In genomic region chr13:72241919-72242318, GRCm38 (mm10) we compare ENCODE assay signal across 21 mouse cellular contexts.
DNase-seq lines count a peak whose midpoint lies in the region; ATAC-seq and TF ChIP-seq lines count a peak whose summit lies in the region.
"Had no signal": no experiment of that assay in that cellular context is flagged by ENCODE, and none has a peak within 500 bp of the region (broad histone marks: within the 10 kb centered on the region; RNA-seq: fewer than 3 reads in every experiment).

No protein-coding gene starts in this region.

- no peaks in the 10 kb centered on the region for H3K9me3 ChIP-seq in kidney, embryonic 14.5 days (ENCODE audit: control insufficient read depth, low read length)
- H3K9me3 ChIP-seq in kidney, embryonic 16.5 days (ENCODE audit: low read length) = no peaks in the 10 kb centered on the region
- H3K9me3 ChIP-seq in embryonic facial prominence, embryonic 14.5 days (ENCODE audit: control insufficient read depth, low read length) = no peaks in the 10 kb centered on the region
- H3K9me3 ChIP-seq: embryonic facial prominence, embryonic 12.5 days; forebrain, embryonic 13.5 days; forebrain, embryonic 15.5 days had no signal

- H3K4me3 ChIP-seq in kidney, embryonic 14.5 days (ENCODE audit: low read length) = no peak overlapping the region
- H3K4me3 ChIP-seq in kidney, embryonic 16.5 days (ENCODE audit: low read length) = no peak overlapping the region
- no peak overlapping the region for H3K4me3 ChIP-seq in kidney, adult 2 months (ENCODE audit: insufficient read depth, low read depth, low read length)
- H3K4me3 ChIP-seq in embryonic facial prominence, embryonic 14.5 days (ENCODE audit: low read depth, low read length) = no peak overlapping the region
- H3K4me3 ChIP-seq: embryonic facial prominence, embryonic 12.5 days; forebrain, embryonic 13.5 days; forebrain, embryonic 15.5 days had no signal

- DNase-seq in kidney, postnatal 14 days = no peak
- DNase-seq in kidney, adult 2 months = no peak
- peak; percentile 15 for DNase-seq in Patski (ENCODE audit: low read depth, low spot score)
- DNase-seq in embryonic facial prominence, embryonic 14.5 days (ENCODE audit: low spot score) = peak; percentile 4
- no peak for DNase-seq in layer of hippocampus, adult 9-10 months (ENCODE audit: low spot score)
- DNase-seq: adrenal gland, adult 8-10 months; adrenal gland, postnatal 14 days; adrenal gland, postnatal 36 days; cerebellum, adult 11-12 months; cerebellum, adult 2 months; cerebellum, adult 9-10 months; cerebellum, postnatal 10 days; cerebellum, postnatal 25 days; forebrain, postnatal 0 days had no signal

- peaks cover 4% of the 10 kb centered on the region; the same call in 1 of the 2 replicates for H3K4me1 ChIP-seq in kidney, embryonic 14.5 days (ENCODE audit: control insufficient read depth, insufficient read depth, low read length)
- H3K4me1 ChIP-seq in kidney, embryonic 16.5 days (ENCODE audit: insufficient read depth, low read length) = peaks cover 14% of the 10 kb centered on the region; the same call in 1 of the 2 replicates
- H3K4me1 ChIP-seq in kidney, adult 2 months (ENCODE audit: control insufficient read depth, insufficient read depth, low read length) = no peaks in the 10 kb centered on the region
- H3K4me1 ChIP-seq in embryonic facial prominence, embryonic 14.5 days (ENCODE audit: control insufficient read depth, insufficient read depth, low read length) = no peaks in the 10 kb centered on the region
- H3K4me1 ChIP-seq: embryonic facial prominence, embryonic 12.5 days; forebrain, embryonic 13.5 days; forebrain, embryonic 15.5 days had no signal

- POLR2A ChIA-PET in Patski (lab: Charles Lee) = no interaction called here

- peak; percentile 52 for ATAC-seq in kidney, embryonic 14.5 days (ENCODE audit: low FRiP score, low TSS enrichment)
- ATAC-seq in kidney, embryonic 16.5 days (ENCODE audit: low FRiP score, low TSS enrichment) = peak; percentile 77
- no peak for ATAC-seq in Patski
- peak; percentile 55; the same call in 1 of the 2 replicates for ATAC-seq in embryonic facial prominence, embryonic 14.5 days (ENCODE audit: low read depth)
- no peak for ATAC-seq in monocyte, adult 5-6 weeks (replicated peaks; ENCODE audit: insufficient number of reproducible peaks, low FRiP score, low TSS enrichment, poor library complexity, severe bottlenecking)
- ATAC-seq: activated CD4-positive, CD25-positive, alpha-beta regulatory T cell, adult 4 months; forebrain, embryonic 13.5 days; forebrain, embryonic 15.5 days; forebrain, postnatal 0 days had no signal

- CTCF ChIA-PET in Patski (lab: Charles Lee) = interaction anchor here (1.4 to 1.6 kb wide), 2 partner anchors 10 to 11 kb away, joined by 4 read pairs; no protein-coding TSS in a partner anchor

- H3K27ac ChIP-seq in kidney, embryonic 14.5 days (ENCODE audit: low read depth, low read length) = no peak overlapping the region
- no peak overlapping the region for H3K27ac ChIP-seq in kidney, embryonic 16.5 days (ENCODE audit: low read length)
- no peak overlapping the region for H3K27ac ChIP-seq in kidney, adult 2 months (ENCODE audit: insufficient read depth, low read depth, low read length)
- H3K27ac ChIP-seq in embryonic facial prominence, embryonic 14.5 days (replicated peaks; ENCODE audit: low read depth, low read length) = no peak overlapping the region
- H3K27ac ChIP-seq: embryonic facial prominence, embryonic 12.5 days; forebrain, embryonic 13.5 days; forebrain, embryonic 15.5 days had no signal

- no peaks in the 10 kb centered on the region for H3K36me3 ChIP-seq in kidney, embryonic 14.5 days (ENCODE audit: control insufficient read depth, insufficient read depth, low read length)
- H3K36me3 ChIP-seq in kidney, embryonic 16.5 days (ENCODE audit: insufficient read depth, low read length) = no peaks in the 10 kb centered on the region
- H3K36me3 ChIP-seq in kidney, adult 2 months (ENCODE audit: control insufficient read depth, insufficient read depth, low read length) = no peaks in the 10 kb centered on the region
- no peaks in the 10 kb centered on the region for H3K36me3 ChIP-seq in embryonic facial prominence, embryonic 14.5 days (ENCODE audit: control insufficient read depth, insufficient read depth, low read length)
- H3K36me3 ChIP-seq: embryonic facial prominence, embryonic 12.5 days; forebrain, embryonic 15.5 days had no signal

- WGBS in kidney, embryonic 14.5 days = 39% methylated on average over 3 of the region's 3 CpGs
- 43% methylated on average over 3 of the region's 3 CpGs for WGBS in kidney, embryonic 16.5 days
- 43% methylated on average over 3 of the region's 3 CpGs for WGBS in kidney, adult 2 months
- WGBS in embryonic facial prominence, embryonic 14.5 days = 51% methylated on average over 3 of the region's 3 CpGs

- in situ Hi-C loops in Patski (cut with MboI; ENCODE audit: low pct_unique_long_range_greater_than_20kb) = no loop called here

- H3K9ac ChIP-seq in kidney, embryonic 14.5 days (ENCODE audit: low read depth, low read length) = no peak overlapping the region
- H3K9ac ChIP-seq in kidney, embryonic 16.5 days (replicated peaks; ENCODE audit: low read length) = no peak overlapping the region
- no peak overlapping the region for H3K9ac ChIP-seq in embryonic facial prominence, embryonic 14.5 days (ENCODE audit: low read depth, low read length)
- H3K9ac ChIP-seq: embryonic facial prominence, embryonic 12.5 days; forebrain, embryonic 13.5 days; forebrain, embryonic 15.5 days; forebrain, postnatal 0 days had no signal

- H3K27me3 ChIP-seq in kidney, embryonic 14.5 days (ENCODE audit: control insufficient read depth, insufficient read depth, low read length) = no peaks in the 10 kb centered on the region
- no peaks in the 10 kb centered on the region for H3K27me3 ChIP-seq in kidney, embryonic 16.5 days (ENCODE audit: insufficient read depth, low read length)
- H3K27me3 ChIP-seq in kidney, adult 2 months (replicated peaks; ENCODE audit: control insufficient read depth, insufficient read depth, low read length) = no peaks in the 10 kb centered on the region
- no peaks in the 10 kb centered on the region for H3K27me3 ChIP-seq in Patski
- no peaks in the 10 kb centered on the region for H3K27me3 ChIP-seq in embryonic facial prominence, embryonic 14.5 days (replicated peaks; ENCODE audit: control insufficient read depth, insufficient read depth, low read length)
- H3K27me3 ChIP-seq: embryonic facial prominence, embryonic 12.5 days; forebrain, embryonic 13.5 days; forebrain, embryonic 15.5 days had no signal

- TF ChIP-seq CTCF in kidney, adult 2 months (conservative IDR thresholded peaks at IDR 0.05; ENCODE audit: insufficient read depth, insufficient read length, low read depth, low read length) = no peak
- TF ChIP-seq CTCF in Patski (IDR thresholded peaks at IDR 0.05) = no peak

- no peak for TF ChIP-seq POLR2A in kidney, adult 2 months (IDR thresholded peaks at IDR 0.05; ENCODE audit: low read depth, low read length)

- H3K4me2 ChIP-seq in kidney, embryonic 14.5 days (replicated peaks; ENCODE audit: low read depth, low read length) = no peak overlapping the region
- H3K4me2 ChIP-seq in kidney, embryonic 16.5 days (replicated peaks; ENCODE audit: low read depth, low read length) = no peak overlapping the region
- H3K4me2 ChIP-seq in embryonic facial prominence, embryonic 14.5 days (ENCODE audit: low read depth, low read length) = no peak overlapping the region
- H3K4me2 ChIP-seq: embryonic facial prominence, embryonic 12.5 days; forebrain, embryonic 13.5 days; forebrain, embryonic 15.5 days had no signal

Comparison
In these comparisons a context has a peak if more than half of its experiments do, and no peak if none do; other contexts are left out.
1. ATAC-seq: peak in kidney, embryonic 14.5 days (single experiment), kidney, embryonic 16.5 days (single experiment) and embryonic facial prominence, embryonic 14.5 days (single experiment); none in Patski (single experiment) and monocyte, adult 5-6 weeks (single experiment).
2. DNase-seq: peak in Patski (single experiment) and embryonic facial prominence, embryonic 14.5 days (single experiment); none in kidney, postnatal 14 days (single experiment), kidney, adult 2 months (single experiment) and layer of hippocampus, adult 9-10 months (single experiment).